Mouse (Mus musculus) adrenal gland, postnatal 25 days (tissue): Measurements from ENCODE around the gene Slu7. TPM values are rescaled to one million over a fixed set of nuclear protein-coding genes. Genes with fewer than 3 reads are reported as not detected.

Experiments used
- DNase-seq: peaks from one replicate; pipeline ENCODE4 v3.0.0; 2021; ENCODE audit warnings: mixed read lengths
- total RNA-seq: library from RNA; stranded (reverse); gene quantifications from 2 replicates; pipeline ENCODE4 v1.2.3, GENCODE M21; 2021

Slu7 gene
- total RNA-seq, 1 experiment from 2014 or later = 48.1 TPM

DNA sequence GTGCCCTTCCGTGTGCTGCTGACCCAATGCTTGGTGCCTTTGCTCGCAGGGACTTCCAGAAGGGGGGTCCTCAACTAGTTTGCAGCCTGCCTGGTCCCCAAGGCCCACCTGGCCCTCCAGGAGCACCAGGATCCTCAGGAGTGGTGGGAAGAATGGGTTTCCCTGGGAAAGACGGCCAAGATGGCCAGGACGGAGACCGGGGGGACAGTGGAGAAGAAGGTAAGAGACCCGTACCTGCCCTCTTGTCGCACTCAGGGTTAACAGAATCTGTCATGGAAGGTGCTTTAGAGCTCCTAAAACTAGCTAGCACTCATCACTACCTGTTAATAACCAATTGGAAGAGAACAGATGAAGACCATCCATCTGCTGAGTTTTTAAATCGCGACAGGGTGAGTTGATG is 52.3 kb downstream of the Slu7 start:
- no peak for DNase-seq

DNA sequence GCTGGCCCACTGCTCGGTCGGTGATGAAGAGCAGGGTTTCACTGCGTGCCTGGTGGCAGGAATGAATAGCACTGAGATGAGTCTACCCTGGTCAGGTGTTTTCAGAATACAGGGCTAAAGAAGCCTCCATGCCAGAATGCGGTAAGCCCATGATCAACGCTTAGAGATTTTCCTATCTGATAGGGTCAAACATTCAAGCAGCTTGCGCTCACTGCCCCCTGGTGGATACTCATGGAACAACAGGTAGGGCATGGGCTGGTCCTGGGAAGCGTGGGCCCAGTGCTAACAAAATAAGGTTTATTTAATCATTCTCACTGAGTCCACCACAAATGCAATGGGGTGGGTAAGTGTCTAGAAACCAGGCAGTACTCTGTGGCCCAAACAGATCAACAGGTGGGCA is 59.1 kb downstream of the Slu7 start:
- peak; percentile 77 for DNase-seq

DNA sequence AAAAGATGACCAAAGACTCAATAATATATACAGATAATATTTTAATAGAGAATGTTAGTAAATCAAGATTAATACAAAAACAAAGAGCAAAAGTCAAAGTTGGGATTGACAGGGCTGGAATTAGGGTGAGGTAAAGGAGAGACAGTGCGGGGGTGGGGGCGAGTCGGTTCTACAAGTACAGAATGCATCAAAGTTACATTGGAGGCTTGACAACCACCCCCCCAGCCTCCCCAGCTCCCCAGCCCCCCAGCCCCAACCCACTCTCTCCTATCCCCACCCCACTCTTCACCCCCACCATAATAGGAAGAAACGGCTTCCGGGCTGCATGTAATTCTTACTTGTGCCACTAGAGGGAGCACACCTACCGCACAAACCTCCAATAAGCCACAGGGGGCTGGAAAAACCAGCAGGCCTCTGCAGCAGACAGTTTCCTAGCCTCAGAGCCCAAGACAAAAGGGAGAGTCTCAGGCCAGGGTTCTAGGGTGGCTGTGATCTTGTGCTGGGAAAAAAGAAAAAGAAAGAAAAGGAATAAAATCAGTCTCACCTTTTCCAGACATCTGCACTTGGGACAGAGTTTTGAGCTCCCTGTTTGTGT is 60.4 kb downstream of the Slu7 start:
- DNase-seq = peak; percentile 51

DNA sequence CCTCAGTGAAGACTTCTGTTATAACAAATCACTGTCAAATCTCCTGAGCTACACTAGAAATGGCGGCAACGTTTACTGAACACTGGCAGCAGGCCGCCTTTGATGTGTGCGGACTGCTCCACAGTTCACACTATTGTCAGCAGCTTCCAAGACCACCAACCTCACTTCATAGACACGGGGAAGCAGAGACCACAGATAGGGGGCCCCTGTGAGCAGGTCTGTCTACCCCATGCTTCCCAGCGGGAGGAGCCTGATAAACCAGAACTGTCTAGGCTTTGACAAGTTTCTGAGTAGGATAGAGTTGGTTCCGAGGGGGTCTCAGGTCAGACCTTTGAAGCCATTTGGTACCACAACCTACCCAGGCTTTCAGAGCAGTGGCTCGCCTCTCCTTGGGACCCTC is 61.5 kb downstream of the Slu7 start:
- DNase-seq = no peak

DNA sequence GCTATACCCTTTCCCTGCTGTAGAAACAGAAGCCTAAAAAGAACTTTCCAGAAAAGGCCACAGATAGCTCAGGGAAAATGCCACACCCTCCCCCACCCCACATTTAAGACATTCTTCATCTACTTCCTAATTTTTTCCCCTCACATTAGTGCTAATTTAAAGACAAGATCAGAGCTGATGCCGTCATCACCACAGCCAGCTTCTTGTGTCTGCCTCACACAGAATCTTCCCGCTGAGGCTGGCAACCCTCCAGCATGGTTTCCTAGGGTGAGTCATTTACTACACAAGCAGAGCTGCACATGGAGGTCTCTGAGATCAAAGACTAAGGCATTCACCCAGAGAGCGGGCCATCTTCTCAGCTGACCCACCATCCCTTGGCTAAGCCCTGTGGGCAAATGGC is 62.0 kb downstream of the Slu7 start:
- peak; percentile 90 for DNase-seq

Other genes with a start within 250 kb of the Slu7 start
- 39.1 and 47.9 TPM in 2 replicates for gene Pttg1, start 7.5 kb upstream of the Slu7 start, total RNA-seq
- gene C1qtnf2, start 40.5 kb downstream of the Slu7 start, total RNA-seq = 4.2 and 6.7 TPM in 2 replicates
- gene Ccnjl, start 95.0 kb downstream of the Slu7 start, total RNA-seq = 3.2 and 3.9 TPM in 2 replicates
- 1.0 and 1.1 TPM in 2 replicates for gene 4933415A04Rik, start 153.3 kb downstream of the Slu7 start, total RNA-seq
- not detected in 2 replicates for gene Fabp6, start 167.8 kb downstream of the Slu7 start, total RNA-seq
- 37.7 and 43.2 TPM in 2 replicates for gene Pwwp2a, start 248.3 kb downstream of the Slu7 start, total RNA-seq